Mouse (Mus musculus) cerebellum, adult 2 months (tissue): ENCODE measurements around the gene Wnt5b. TPM values are rescaled to one million over a fixed set of nuclear protein-coding genes. Genes with fewer than 3 reads are reported as not detected.

ENCODE experiments used
- DNase-seq, 2 experiments: peaks; one replicate each; pipeline ENCODE4 v3.0.0; 2021
- H3K27ac ChIP-seq: fragments of 200-500 bp; 2 replicates; pipeline ENCODE4 v1.5.1; 2012; ENCODE audit warnings: low read length, control low read depth, inconsistent platforms; ENCODE audit not compliant: insufficient read depth
- H3K27me3 ChIP-seq: fragments of 200-500 bp; 2 replicates; pipeline ENCODE4 v1.6.1; 2012; ENCODE audit warnings: inconsistent platforms, mild to moderate bottlenecking, low read length, moderate library complexity; ENCODE audit not compliant: control insufficient read depth, insufficient read depth
- H3K4me1 ChIP-seq: fragments of 200-500 bp; 2 replicates; pipeline ENCODE4 v1.6.1; 2011; ENCODE audit warnings: low read length; ENCODE audit not compliant: control insufficient read depth, insufficient read depth
- H3K4me3 ChIP-seq: fragments of 200-500 bp; replicated peaks from 2 replicates; pipeline ENCODE3; 2011; ENCODE audit warnings: mild to moderate bottlenecking, low read depth, low read length, control low read depth; ENCODE audit not compliant: insufficient read depth
- CTCF ChIP-seq: fragments of 200-500 bp; IDR thresholded peaks from 2 replicates; pipeline ENCODE4 v1.5.1; 2011; ENCODE audit warnings: low read depth, mild to moderate bottlenecking, control low read depth, low read length, moderate library complexity, borderline replicate concordance; ENCODE audit not compliant: insufficient read depth
- POLR2A ChIP-seq: fragments of 200-500 bp; IDR thresholded peaks from 2 replicates; pipeline ENCODE4 v1.6.1; 2011; ENCODE audit warnings: low read length, control low read depth, borderline replicate concordance; ENCODE audit not compliant: insufficient read depth
- WGBS: fragments of 180-500 bp; shearing (Covaris S2); methylation state at CpG from one replicate; pipeline ENCODE4 v1.1.7; 2018; 5-methylcytosine and 5-hydroxymethylcytosine counted together
- polyA plus RNA-seq: library from polyadenylated mRNA; depleted of rRNA; stranded (reverse); fragments of >200 nt; gene quantifications from 2 replicates; pipeline ENCODE4 v1.2.3, GENCODE M21; 2012

Wnt5b gene
- polyA plus RNA-seq, 1 experiment, result 2.0 TPM

- DNase-seq, result no peak
- no peaks in the 10 kb centered on the region for H3K4me1 ChIP-seq
- no peak overlapping the region for H3K4me3 ChIP-seq
- TF ChIP-seq CTCF (no peak), POLR2A (no peak)
- no peaks in the 10 kb centered on the region for H3K27me3 ChIP-seq
- no peak overlapping the region for H3K27ac ChIP-seq
- 76% methylated on average over 8 of the region's 8 CpGs for WGBS
These were observed 86.0 kb downstream of the Wnt5b start for GRCm38 (mm10) chr6:119458166-119458565.

- H3K27ac ChIP-seq, result no peak overlapping the region
- 5% methylated on average over 15 of the region's 15 CpGs for WGBS
- no peaks in the 10 kb centered on the region; the same call in 1 of the 2 replicates for H3K4me1 ChIP-seq
- TF ChIP-seq CTCF (no peak), POLR2A (no peak)
- H3K4me3 ChIP-seq, result peak overlapping the region; percentile 56
- H3K27me3 ChIP-seq, result no peaks in the 10 kb centered on the region; the same call in 1 of the 2 replicates
- DNase-seq, result peak; percentile 40 to 48
These were observed 92.1 kb downstream of the Wnt5b start for GRCm38 (mm10) chr6:119451981-119452499.

GRCm38 (mm10) chr6:119450965-119451943 is 92.9 kb downstream of the Wnt5b start:
- no peak overlapping the region for H3K4me3 ChIP-seq
- TF ChIP-seq CTCF (no peak), POLR2A (no peak)
- WGBS, result 69% methylated on average over 14 of the region's 14 CpGs
- H3K4me1 ChIP-seq, result no peaks in the 10 kb centered on the region; the same call in 1 of the 2 replicates
- DNase-seq, result no peak
- no peaks in the 10 kb centered on the region; the same call in 1 of the 2 replicates for H3K27me3 ChIP-seq
- H3K27ac ChIP-seq, result no peak overlapping the region

- TF ChIP-seq POLR2A (no peak), CTCF (peak; percentile 27; the same call in 1 of the 2 replicates)
- peak; percentile 19 to 34 for DNase-seq
- WGBS, result 10% methylated on average over 23 of the region's 23 CpGs
These were observed 95.1 kb downstream of the Wnt5b start for GRCm38 (mm10) chr6:119449060-119449499.

GRCm38 (mm10) chr6:119448321-119449059 is 95.7 kb downstream of the Wnt5b start:
- DNase-seq, result no peak
- no peak for TF ChIP-seq CTCF
- no peak for TF ChIP-seq POLR2A
- no peak overlapping the region for H3K27ac ChIP-seq
- peak overlapping the region; percentile 38 for H3K4me3 ChIP-seq
- WGBS, result 27% methylated on average over 18 of the region's 18 CpGs
- H3K4me1 ChIP-seq, result peaks cover 3% of the 10 kb centered on the region; the same call in 1 of the 2 replicates
- H3K27me3 ChIP-seq, result no peaks in the 10 kb centered on the region; the same call in 1 of the 2 replicates

More at GRCm38 (mm10) chr6:119449060-119449499, 95.1 kb downstream of the Wnt5b start:
- H3K27me3 ChIP-seq, result no peaks in the 10 kb centered on the region; the same call in 1 of the 2 replicates
- no peak overlapping the region for H3K27ac ChIP-seq
- peak overlapping the region; percentile 38 for H3K4me3 ChIP-seq
- H3K4me1 ChIP-seq, result no peaks in the 10 kb centered on the region; the same call in 1 of the 2 replicates

- no peaks in the 10 kb centered on the region; the same call in 1 of the 2 replicates for H3K27me3 ChIP-seq
- H3K4me3 ChIP-seq, result no peak overlapping the region
- whole genome bisulfite sequencing, result 45% methylated on average over 11 of the region's 11 CpGs
- H3K27ac ChIP-seq, result no peak overlapping the region
- DNase-seq, result no peak
- peaks cover 3% of the 10 kb centered on the region; the same call in 1 of the 2 replicates for H3K4me1 ChIP-seq
- TF ChIP-seq POLR2A, result no peak
- TF ChIP-seq CTCF, result no peak
These were observed 98.2 kb downstream of the Wnt5b start for GRCm38 (mm10) chr6:119445671-119446607.
